Mouse (Mus musculus) neural tube, embryonic 13.5 days (tissue): ENCODE measurements around the gene Ugt1a7c. TPM values are rescaled to one million over a fixed set of nuclear protein-coding genes. Genes with fewer than 3 reads are reported as not detected.

Experiments used
- ATAC-seq: fragments of 200-750 bp; cut with Nextera tagmentation; 2 replicates; pipeline ENCODE4 v1.8.0; 2017; ENCODE audit warnings: low read depth, mild to moderate bottlenecking, moderate TSS enrichment, moderate library complexity
- H3K27ac ChIP-seq: fragments of 300-500 bp; sonication (generic); replicated peaks from 2 replicates; pipeline ENCODE4 v1.5.1; 2015; ENCODE audit warnings: moderate library complexity, mild to moderate bottlenecking, inconsistent platforms
- H3K27me3 ChIP-seq: fragments of 300-500 bp; sonication (generic); 2 replicates; pipeline ENCODE4 v1.6.1; 2015; ENCODE audit warnings: mild to moderate bottlenecking, inconsistent platforms
- H3K36me3 ChIP-seq: fragments of 300-500 bp; sonication (generic); 2 replicates; pipeline ENCODE4 v1.6.1; 2015; ENCODE audit warnings: mild to moderate bottlenecking, inconsistent platforms
- H3K4me1 ChIP-seq: fragments of 300-500 bp; sonication (generic); replicated peaks from 2 replicates; pipeline ENCODE4 v1.6.1; 2015; ENCODE audit warnings: inconsistent platforms
- H3K4me2 ChIP-seq: fragments of 300-500 bp; sonication (generic); 2 replicates; pipeline ENCODE4 v1.6.1; 2015; ENCODE audit warnings: inconsistent platforms, mild to moderate bottlenecking, moderate library complexity
- H3K4me3 ChIP-seq: fragments of 300-500 bp; sonication (generic); 2 replicates; pipeline ENCODE4 v1.5.1; 2015; ENCODE audit warnings: mild to moderate bottlenecking, inconsistent platforms
- H3K9ac ChIP-seq: fragments of 300-500 bp; sonication (generic); 2 replicates; pipeline ENCODE4 v1.6.1; 2015; ENCODE audit warnings: moderate library complexity, mild to moderate bottlenecking, inconsistent platforms
- H3K9me3 ChIP-seq: fragments of 300-500 bp; sonication (generic); 2 replicates; pipeline ENCODE4 v1.6.1; 2016; ENCODE audit warnings: inconsistent platforms
- WGBS: fragments of 180-500 bp; shearing (Covaris S2); methylation state at CpG from one replicate; pipeline ENCODE4 v1.1.7; 2015; 5-methylcytosine and 5-hydroxymethylcytosine counted together
- polyA plus RNA-seq: library from polyadenylated mRNA; unstranded; fragments of >200 nt; fragmentation: Nextera tagmentation; extraction: Ambion mirVana; gene quantifications from 2 replicates; pipeline ENCODE4 v1.2.1, GENCODE M21; 2015

Ugt1a7c gene
- polyA plus RNA-seq, 1 experiment from 2014 or later = 1.6 TPM

DNA sequence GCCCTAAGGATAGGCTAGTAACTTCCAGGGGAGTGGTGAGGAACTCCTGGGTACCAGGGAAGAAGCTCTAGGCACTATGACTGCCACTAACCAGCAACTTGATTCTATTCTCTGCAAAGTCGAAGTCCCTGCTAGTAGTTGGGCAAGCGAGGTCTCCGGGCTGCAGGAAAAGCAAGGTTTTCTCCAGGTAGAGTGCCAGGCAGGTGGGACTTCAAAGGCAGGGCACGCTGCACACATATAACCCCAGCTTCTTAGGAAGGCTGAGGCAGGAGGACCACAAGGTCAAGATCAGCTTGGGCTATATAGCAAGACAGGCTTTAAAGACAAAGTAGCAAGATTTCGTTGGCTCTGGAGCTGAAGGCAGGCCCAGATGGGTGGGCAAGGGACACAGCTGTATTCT lies 168.9 kb downstream of the Ugt1a7c start:
- Histone ChIP-seq H3K4me1 (peaks cover 25% of the 10 kb centered on the region), H3K27me3 (no peaks in the 10 kb centered on the region), H3K4me3 (no peak overlapping the region), H3K9ac (no peak overlapping the region), H3K4me2 (no peak overlapping the region), H3K36me3 (peaks cover 97% of the 10 kb centered on the region), H3K27ac (no peak overlapping the region), H3K9me3 (0 out of 2 replicates have a peak, but pooled peaks cover 5% of the 10 kb centered on the region)
- ATAC-seq = no peak
- WGBS = 92% methylated on average over 5 of the region's 5 CpGs

DNA sequence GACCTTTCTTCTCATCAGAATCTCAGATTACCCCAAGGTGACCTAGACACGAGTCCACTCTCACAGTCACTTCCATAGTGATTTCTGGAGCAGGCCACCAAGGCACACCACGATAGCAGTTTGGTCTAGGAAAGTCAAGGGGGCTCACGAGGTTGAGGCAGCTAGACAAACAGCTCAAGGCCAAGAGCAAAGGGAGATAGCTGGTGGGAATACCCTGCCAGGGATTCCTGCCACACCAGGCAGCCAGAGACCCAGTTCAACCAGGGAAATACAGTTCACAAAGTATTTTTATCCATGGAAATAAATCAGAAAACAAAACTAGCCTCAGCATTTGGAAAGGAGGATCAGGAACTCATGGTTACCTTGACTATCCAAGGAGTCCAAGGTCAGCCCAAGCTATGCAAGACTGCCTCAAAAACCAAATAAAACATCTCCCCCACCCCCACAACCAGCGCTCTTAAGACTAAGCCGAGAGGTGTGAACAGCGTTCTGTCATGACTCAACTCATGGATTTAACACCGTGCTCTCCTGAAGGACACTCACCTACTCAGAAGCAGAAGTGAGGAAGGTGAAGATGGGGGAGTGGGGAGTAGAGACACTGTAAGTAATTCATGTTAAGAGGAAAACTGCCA lies 169.5 kb downstream of the Ugt1a7c start:
- Histone ChIP-seq H3K4me1 (peaks cover 22% of the 10 kb centered on the region), H3K9ac (no peak overlapping the region), H3K4me3 (no peak overlapping the region), H3K27me3 (no peaks in the 10 kb centered on the region), H3K4me2 (no peak overlapping the region), H3K27ac (no peak overlapping the region), H3K9me3 (0 out of 2 replicates have a peak, but pooled peaks cover 5% of the 10 kb centered on the region), H3K36me3 (peaks cover 100% of the 10 kb centered on the region)
- 90% methylated on average over 7 of the region's 7 CpGs for WGBS
- no peak for ATAC-seq

DNA sequence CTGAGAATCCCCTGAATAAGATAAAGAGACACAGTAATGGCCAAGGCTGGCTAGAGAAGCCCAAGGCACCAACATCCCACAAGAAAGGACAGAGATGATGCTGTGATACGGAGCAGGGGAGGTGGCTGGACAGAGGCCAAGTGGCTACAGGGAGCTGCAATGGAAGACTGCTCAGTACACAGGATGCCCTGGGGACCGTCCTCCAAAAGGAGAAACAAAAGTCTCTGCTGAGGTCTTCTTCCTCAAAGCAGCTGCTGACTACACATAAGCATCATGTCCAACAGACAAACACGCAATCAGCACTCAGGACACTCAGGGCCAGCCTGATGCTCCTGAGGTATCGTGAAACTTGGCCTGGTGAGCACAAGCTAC lies 170.0 kb downstream of the Ugt1a7c start:
- 80% methylated on average over 4 of the region's 4 CpGs for WGBS
- no peak overlapping the region for H3K4me2 ChIP-seq
- peaks cover 17% of the 10 kb centered on the region for H3K4me1 ChIP-seq
- H3K9me3 ChIP-seq = 0 out of 2 replicates have a peak, but pooled peaks cover 5% of the 10 kb centered on the region
- no peak for ATAC-seq
- no peak overlapping the region for H3K9ac ChIP-seq
- no peak overlapping the region for H3K27ac ChIP-seq
- H3K36me3 ChIP-seq = peaks cover 100% of the 10 kb centered on the region
- no peaks in the 10 kb centered on the region for H3K27me3 ChIP-seq
- no peak overlapping the region for H3K4me3 ChIP-seq

DNA sequence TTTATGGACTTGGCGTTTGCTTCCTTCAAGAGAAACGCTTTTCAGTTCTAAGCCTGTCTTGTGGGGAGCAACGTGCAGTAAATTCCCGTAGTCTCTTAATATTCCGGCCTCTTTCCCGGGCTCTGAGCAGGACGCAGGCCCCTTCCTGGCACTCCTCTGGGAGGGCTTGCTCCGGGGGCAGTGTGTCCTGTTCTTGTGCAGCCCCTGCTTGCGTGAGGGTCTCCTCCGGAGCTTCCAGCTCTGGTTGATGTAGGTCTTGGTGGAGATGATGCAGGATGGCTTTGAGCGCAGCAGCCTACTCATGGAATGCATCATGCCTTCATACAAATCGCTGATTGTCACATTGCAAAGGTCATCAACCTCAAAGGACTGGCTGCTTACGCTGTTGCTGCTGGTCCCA lies 171.3 kb downstream of the Ugt1a7c start:
- 88% methylated on average over 13 of the region's 13 CpGs for WGBS

DNA sequence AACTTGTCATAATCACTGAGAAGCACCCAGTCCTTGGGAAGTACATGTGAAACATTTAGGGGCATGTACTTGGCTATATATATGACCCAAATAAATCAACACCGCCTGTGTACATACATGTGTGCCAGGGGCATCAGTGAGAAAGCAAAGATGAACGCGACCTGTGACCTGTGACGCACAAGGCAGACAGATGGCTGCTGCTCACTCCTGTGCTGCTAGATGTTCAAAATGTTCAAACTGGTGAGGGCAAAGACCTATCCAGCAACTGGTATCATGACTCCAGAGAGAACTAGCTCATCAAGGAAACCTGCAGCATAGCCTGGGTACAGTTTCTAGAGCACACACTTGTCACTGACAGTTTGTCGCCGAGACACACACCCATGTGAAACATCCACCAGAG lies 172.6 kb downstream of the Ugt1a7c start:
- 92% methylated on average over 6 of the region's 6 CpGs for WGBS
- H3K9ac ChIP-seq = no peak overlapping the region
- peaks cover 87% of the 10 kb centered on the region for H3K36me3 ChIP-seq
- H3K9me3 ChIP-seq = 0 out of 2 replicates have a peak, but pooled peaks cover 5% of the 10 kb centered on the region
- no peaks in the 10 kb centered on the region for H3K27me3 ChIP-seq
- peaks cover 3% of the 10 kb centered on the region for H3K4me1 ChIP-seq
- H3K4me2 ChIP-seq = no peak overlapping the region
- ATAC-seq = no peak
- no peak overlapping the region for H3K4me3 ChIP-seq
- H3K27ac ChIP-seq = no peak overlapping the region

More for the DNA sequence above, 171.3 kb downstream of the Ugt1a7c start:
- no peak overlapping the region for H3K27ac ChIP-seq
- H3K4me1 ChIP-seq = peaks cover 12% of the 10 kb centered on the region
- H3K4me3 ChIP-seq = no peak overlapping the region
- H3K4me2 ChIP-seq = no peak overlapping the region
- ATAC-seq = no peak
- H3K9me3 ChIP-seq = 0 out of 2 replicates have a peak, but pooled peaks cover 5% of the 10 kb centered on the region
- peaks cover 90% of the 10 kb centered on the region for H3K36me3 ChIP-seq
- H3K27me3 ChIP-seq = no peaks in the 10 kb centered on the region
- no peak overlapping the region for H3K9ac ChIP-seq

DNA sequence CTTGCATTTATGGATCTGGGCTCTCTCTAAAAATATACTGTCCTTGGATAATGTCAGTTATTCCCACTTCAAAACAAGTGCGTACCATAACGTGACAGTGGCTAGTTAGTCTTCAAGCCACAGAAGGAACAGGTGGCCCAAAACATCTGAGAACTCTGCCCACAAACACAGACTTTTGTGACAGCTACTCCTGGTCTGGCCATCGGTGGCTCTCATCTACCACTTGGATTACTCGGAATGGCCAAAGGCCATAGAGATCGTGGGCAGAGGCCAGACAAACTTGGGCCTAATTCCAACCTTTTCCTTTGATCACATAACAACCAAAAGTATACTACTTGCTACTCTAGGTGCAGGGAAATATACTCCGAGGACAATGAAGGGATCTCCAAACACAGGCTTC lies 173.2 kb downstream of the Ugt1a7c start:
- Histone ChIP-seq H3K9me3 (0 out of 2 replicates have a peak, but pooled peaks cover 5% of the 10 kb centered on the region), H3K27ac (no peak overlapping the region), H3K4me2 (no peak overlapping the region), H3K9ac (no peak overlapping the region), H3K36me3 (peaks cover 86% of the 10 kb centered on the region), H3K27me3 (no peaks in the 10 kb centered on the region), H3K4me1 (no peaks in the 10 kb centered on the region), H3K4me3 (no peak overlapping the region)
- ATAC-seq = no peak
- WGBS = 89% methylated on average over 6 of the region's 6 CpGs

Other genes with a start within 250 kb of the Ugt1a7c start
- gene Dgkd, start 241.8 kb upstream of the Ugt1a7c start, polyA plus RNA-seq = 38.2 and 41.8 TPM in 2 replicates
- gene Usp40, start 86.5 kb upstream of the Ugt1a7c start, polyA plus RNA-seq = 20.8 and 24.2 TPM in 2 replicates
- gene Ugt1a10, start 39.7 kb upstream of the Ugt1a7c start, polyA plus RNA-seq = not detected in 2 replicates
- not detected in 2 replicates for gene Ugt1a9, start 24.3 kb upstream of the Ugt1a7c start, polyA plus RNA-seq
- gene Ugt1a8, start 7.2 kb upstream of the Ugt1a7c start, polyA plus RNA-seq = not detected in 2 replicates
- not detected in 2 replicates for gene Ugt1a6b, start 8.2 kb downstream of the Ugt1a7c start, polyA plus RNA-seq
- gene Ugt1a6a, start 39.7 kb downstream of the Ugt1a7c start, polyA plus RNA-seq = 2.4 and 2.6 TPM in 2 replicates
- gene Ugt1a5, start 71.0 kb downstream of the Ugt1a7c start, polyA plus RNA-seq = not detected in 2 replicates
- not detected in 2 replicates for gene Ugt1a2, start 105.5 kb downstream of the Ugt1a7c start, polyA plus RNA-seq
- gene Dnajb3, start 110.7 kb downstream of the Ugt1a7c start, polyA plus RNA-seq = 16.9 and 18.7 TPM in 2 replicates
- gene Ugt1a1, start 116.9 kb downstream of the Ugt1a7c start, polyA plus RNA-seq = not detected in 2 replicates
- 0.58 and 0.68 TPM in 2 replicates for gene Mroh2a, start 131.9 kb downstream of the Ugt1a7c start, polyA plus RNA-seq
- gene Hjurp, start 182.6 kb downstream of the Ugt1a7c start, polyA plus RNA-seq = 69.9 and 74.0 TPM in 2 replicates
- gene Trpm8, start 182.6 kb downstream of the Ugt1a7c start, polyA plus RNA-seq = 0.07 TPM in 1 of 2 replicates, not detected in the other